Mouse (Mus musculus) embryonic fibroblast, embryonic 13.5 days (primary cell): ENCODE results near the gene Mup17. TPM values are rescaled to one million over a fixed set of nuclear protein-coding genes. Genes with fewer than 3 reads are reported as not detected.
"Not testable (repeated sequence)": the region's sequence is repeated elsewhere in the genome, so short reads cannot be mapped to it uniquely, and the experiment has no call there.

ENCODE experiments used
- H3K27ac ChIP-seq: 2 replicates; pipeline ENCODE4 v1.5.1; 2012; ENCODE audit warnings: low read length, control low read depth, inconsistent platforms; ENCODE audit not compliant: insufficient read depth
- H3K4me1 ChIP-seq: 2 replicates; pipeline ENCODE4 v1.6.1; 2011; ENCODE audit warnings: low read length; ENCODE audit not compliant: control insufficient read depth, insufficient read depth
- H3K4me3 ChIP-seq: 2 replicates; pipeline ENCODE4 v1.5.1; 2011; ENCODE audit warnings: mild to moderate bottlenecking, control low read depth, low read length; ENCODE audit not compliant: insufficient read depth
- polyA plus RNA-seq: library from polyadenylated mRNA; stranded (reverse); fragments of >200 nt; gene quantifications from 2 replicates; pipeline ENCODE4 v1.2.4, GENCODE M21; 2011; ENCODE audit warnings: low read depth; ENCODE audit not compliant: missing spikeins, insufficient read length

Gene Mup17
- not detected in 2 replicates for polyA plus RNA-seq

DNA sequence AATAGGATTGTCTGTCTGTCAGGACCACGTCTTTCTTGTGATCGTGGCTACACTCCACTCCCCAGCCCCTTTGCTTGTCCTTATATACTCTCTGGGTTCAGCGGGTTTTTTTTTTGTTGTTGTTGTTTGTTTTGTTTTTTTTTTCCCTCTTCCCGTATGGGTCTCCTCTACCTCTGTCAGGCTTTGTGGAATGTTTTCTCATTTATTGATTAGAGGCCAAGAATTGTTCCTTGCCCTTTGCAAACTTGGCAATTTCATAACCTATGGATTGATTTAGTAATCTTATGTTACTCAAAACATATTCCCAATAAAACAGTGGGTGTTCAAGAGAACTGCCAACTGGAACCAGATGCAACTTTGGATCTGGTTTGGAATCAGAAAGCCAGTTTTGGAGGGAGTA is at the start of gene Mup17:
Gene Mup17 (minus strand): TSS at position 101 of the 400 bp plus-strand sequence.
- not testable (repeated sequence) for H3K4me1 ChIP-seq, H3K27ac ChIP-seq, H3K4me3 ChIP-seq

DNA sequence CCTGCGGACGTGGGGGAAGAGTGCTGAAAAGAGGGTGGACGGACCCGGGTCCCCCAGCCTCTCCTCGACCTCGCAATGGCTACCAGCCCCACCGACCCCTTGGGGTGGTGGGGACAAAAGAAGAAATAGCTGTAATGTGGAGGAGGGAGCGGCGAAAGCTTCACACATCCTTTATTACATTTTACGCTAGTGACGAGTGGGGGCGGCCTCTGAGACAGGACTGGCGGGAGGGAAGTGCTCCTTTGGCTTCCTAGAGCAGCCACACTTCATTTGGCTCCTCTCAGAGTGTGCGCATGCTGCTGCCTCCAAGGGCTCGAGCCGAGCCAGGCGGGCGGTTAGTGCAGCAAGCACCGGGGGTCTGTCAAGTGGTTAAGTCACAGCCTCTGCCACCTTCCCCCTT is 24.1 kb downstream of the Mup17 start:
- not testable (repeated sequence) for H3K4me1 ChIP-seq, H3K27ac ChIP-seq, H3K4me3 ChIP-seq

DNA sequence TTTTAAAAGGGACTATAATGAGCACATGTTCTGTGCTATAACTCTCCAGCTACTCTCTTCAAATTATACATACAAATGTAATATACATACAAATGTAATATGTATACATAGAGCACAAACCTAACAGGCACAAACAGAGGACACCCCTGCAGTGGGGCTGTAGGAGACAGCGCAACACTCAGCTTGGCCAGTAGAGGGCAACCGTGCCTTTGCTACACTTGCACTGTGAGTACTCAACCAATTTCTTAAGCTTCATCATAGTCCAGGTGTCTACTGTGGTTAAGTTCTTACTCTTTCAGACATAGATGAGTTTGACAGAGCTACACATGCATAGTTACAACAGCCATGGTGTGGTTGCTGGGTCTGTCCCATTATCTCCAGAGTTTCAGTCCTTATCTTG is 39.8 kb downstream of the Mup17 start:
- H3K4me3 ChIP-seq, H3K27ac ChIP-seq: not testable (repeated sequence)

More for the DNA sequence above, 39.8 kb downstream of the Mup17 start:
- H3K4me1 ChIP-seq: not testable (repeated sequence)

Other genes starting within 250 kb of the Mup17 start
- gene Mup15, start 156.1 kb downstream of the Mup17 start, polyA plus RNA-seq: not detected in 2 replicates
- not detected in 2 replicates for gene Mup16, start 76.3 kb downstream of the Mup17 start, polyA plus RNA-seq
- not detected in 2 replicates for gene Mup18, start 78.3 kb upstream of the Mup17 start, polyA plus RNA-seq
- gene Mup19, start 186.4 kb upstream of the Mup17 start, polyA plus RNA-seq: not detected in 2 replicates
- not detected in 2 replicates for gene Mup5, start 239.4 kb upstream of the Mup17 start, polyA plus RNA-seq